Mouse (Mus musculus): ENCODE measurements around the gene Sp6. TPM values are rescaled to one million over a fixed set of nuclear protein-coding genes. Genes with fewer than 3 reads are reported as not detected.

Sp6 gene
- polyA plus RNA-seq, 2 experiments = 0.02 TPM; not detected in 1

- WGBS (ENCODE audit: insufficient replicate concordance) = 13% methylated on average over 13 of the region's 13 CpGs
These were observed 37.9 kb downstream of the Sp6 start for GRCm38 (mm10) chr11:97050944-97051586.

DNA sequence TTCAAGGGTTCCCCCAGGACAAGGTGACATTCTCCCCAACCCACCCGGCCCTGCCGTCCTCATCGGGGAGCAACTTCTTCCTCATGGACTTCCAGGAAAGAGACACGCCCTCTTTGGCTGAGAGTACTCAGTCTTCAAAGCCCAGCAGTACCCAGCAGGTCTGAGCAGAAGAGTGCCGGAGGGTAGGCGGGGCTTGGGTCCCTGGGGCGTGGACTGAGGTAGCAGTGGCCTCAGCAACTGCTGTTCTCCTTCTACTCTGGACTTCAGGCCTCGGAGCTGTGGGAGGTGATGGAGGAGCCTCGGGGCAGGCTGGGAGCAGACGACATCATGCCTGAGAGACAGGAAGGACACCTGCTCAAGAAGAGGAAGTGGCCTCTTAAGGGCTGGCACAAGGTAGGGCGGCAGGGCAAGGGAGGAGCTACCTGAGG lies 39.0 kb downstream of the Sp6 start:
- WGBS (ENCODE audit: insufficient replicate concordance) = 8% methylated on average over 11 of the region's 11 CpGs
- Histone ChIP-seq H3K9ac (replicated peaks) (peak overlapping the region; percentile 65; the same call in 1 of the 2 replicates), H3K27ac (no peak overlapping the region), H3K4me1 (replicated peaks; ENCODE audit: control insufficient read depth in 2 of 2, insufficient read depth in 2 of 2, low read length in 1 of 2) (peaks cover 8 to 15% of the 10 kb centered on the region in 2 experiments), H3K9me3 (ENCODE audit: control insufficient read depth, low read length) (no peaks in the 10 kb centered on the region), H3K4me3 (ENCODE audit: insufficient read depth in 1 of 2, low read depth in 2 of 2, low read length in 2 of 2) (peak overlapping the region; percentile 54 to 64), H3K27me3 (ENCODE audit: control insufficient read depth, insufficient read depth, low read length) (no peaks in the 10 kb centered on the region), H3K4me2 (ENCODE audit: low read depth) (peak overlapping the region; percentile 68), H3K36me3 (replicated peaks; ENCODE audit: control insufficient read depth, insufficient read depth, low read depth) (no peaks in the 10 kb centered on the region; the same call in 1 of the 2 replicates)
- DNase-seq (ENCODE audit: low read depth in 3 of 3, low spot score in 3 of 3) (peak in 1 of 3 experiments; percentile 64), ATAC-seq (ENCODE audit: insufficient read depth) (peak; percentile 71; the same call in 1 of the 2 replicates)
- TF ChIP-seq CTCF (IDR thresholded peaks at IDR 0.05; ENCODE audit: low read depth) (no peak), EP300 (IDR thresholded peaks at IDR 0.05; ENCODE audit: low read depth) (no peak)

More at GRCm38 (mm10) chr11:97050944-97051586, 37.9 kb downstream of the Sp6 start:
- Histone ChIP-seq H3K9me3 (ENCODE audit: control insufficient read depth, low read length) (no peaks in the 10 kb centered on the region), H3K27ac (no peak overlapping the region; the same call in 1 of the 2 replicates), H3K27me3 (ENCODE audit: control insufficient read depth, insufficient read depth, low read length) (no peaks in the 10 kb centered on the region), H3K36me3 (replicated peaks; ENCODE audit: control insufficient read depth, insufficient read depth, low read depth) (no peaks in the 10 kb centered on the region; the same call in 1 of the 2 replicates), H3K4me1 (replicated peaks; ENCODE audit: control insufficient read depth in 2 of 2, insufficient read depth in 2 of 2, low read length in 1 of 2) (peaks cover 8 to 15% of the 10 kb centered on the region in 2 experiments), H3K4me3 (ENCODE audit: insufficient read depth in 1 of 2, low read depth in 2 of 2, low read length in 2 of 2) (peak overlapping the region; percentile 54 to 64), H3K9ac (replicated peaks) (peak overlapping the region; percentile 65), H3K4me2 (ENCODE audit: low read depth) (peak overlapping the region; percentile 68)
- DNase-seq (ENCODE audit: low read depth in 3 of 3, low spot score in 3 of 3) = no peak
- TF ChIP-seq EP300 (IDR thresholded peaks at IDR 0.05; ENCODE audit: low read depth) (no peak), CTCF (IDR thresholded peaks at IDR 0.05; ENCODE audit: low read depth) (no peak)
- peak; percentile 11; the same call in 1 of the 2 replicates for ATAC-seq (ENCODE audit: insufficient read depth)

DNA sequence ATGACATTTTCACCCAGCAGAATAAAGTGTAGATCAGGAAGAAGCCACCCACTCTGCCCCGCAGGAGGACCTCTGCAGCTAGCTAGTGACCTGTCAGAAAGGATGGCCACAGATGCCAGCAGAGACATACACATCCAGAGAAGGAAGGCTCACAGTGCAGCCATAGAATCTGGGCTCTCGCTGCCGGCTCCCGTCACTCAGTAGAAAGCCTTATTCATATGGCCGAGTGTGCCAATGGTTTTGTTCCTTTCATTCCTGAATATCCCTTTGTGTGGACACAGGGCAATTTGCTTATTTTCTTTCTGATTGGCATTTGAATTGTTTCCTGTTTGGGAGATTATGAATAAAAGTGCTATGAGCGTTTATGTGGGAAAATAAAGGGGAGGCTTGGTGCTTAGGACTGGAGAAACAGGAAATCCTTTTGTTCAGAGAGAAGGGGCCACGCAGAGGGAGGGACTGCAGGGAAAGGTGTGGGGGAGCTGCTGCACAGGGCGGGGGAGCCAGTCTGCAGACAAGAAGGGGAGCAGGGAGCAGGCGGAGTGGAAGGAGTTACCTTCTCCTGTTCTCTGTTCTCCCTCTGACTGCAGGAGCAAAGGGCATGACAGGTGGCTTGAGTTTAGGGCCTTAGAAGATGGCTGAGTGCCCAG lies 50.2 kb downstream of the Sp6 start:
- H3K36me3 ChIP-seq (replicated peaks; ENCODE audit: control insufficient read depth, insufficient read depth, low read depth) = no peaks in the 10 kb centered on the region
- H3K9me3 ChIP-seq (ENCODE audit: control insufficient read depth, low read length) = no peaks in the 10 kb centered on the region
- TF ChIP-seq CTCF (IDR thresholded peaks at IDR 0.05; ENCODE audit: low read depth) = no peak
- TF ChIP-seq EP300 (IDR thresholded peaks at IDR 0.05; ENCODE audit: low read depth) = no peak
- no peak overlapping the region for H3K4me2 ChIP-seq (ENCODE audit: low read depth)
- DNase-seq (ENCODE audit: low read depth in 3 of 3, low spot score in 3 of 3) = no peak
- no peaks in the 10 kb centered on the region for H3K4me1 ChIP-seq (replicated peaks; ENCODE audit: control insufficient read depth in 2 of 2, insufficient read depth in 2 of 2, low read length in 1 of 2)
- H3K9ac ChIP-seq (replicated peaks) = no peak overlapping the region
- no peak for ATAC-seq (ENCODE audit: insufficient read depth)
- 50% methylated on average over 9 of the region's 9 CpGs for whole genome bisulfite sequencing (ENCODE audit: insufficient replicate concordance)
- H3K27ac ChIP-seq = no peak overlapping the region
- no peaks in the 10 kb centered on the region for H3K27me3 ChIP-seq (ENCODE audit: control insufficient read depth, insufficient read depth, low read length)
- no peak overlapping the region for H3K4me3 ChIP-seq (ENCODE audit: insufficient read depth in 1 of 2, low read depth in 2 of 2, low read length in 2 of 2)

GRCm38 (mm10) chr11:97063921-97064295 lies 50.7 kb downstream of the Sp6 start:
- Histone ChIP-seq H3K4me2 (ENCODE audit: low read depth) (no peak overlapping the region), H3K27ac (no peak overlapping the region), H3K27me3 (ENCODE audit: control insufficient read depth, insufficient read depth, low read length) (no peaks in the 10 kb centered on the region), H3K36me3 (replicated peaks; ENCODE audit: control insufficient read depth, insufficient read depth, low read depth) (no peaks in the 10 kb centered on the region), H3K9ac (replicated peaks) (no peak overlapping the region), H3K4me1 (replicated peaks; ENCODE audit: control insufficient read depth in 2 of 2, insufficient read depth in 2 of 2, low read length in 1 of 2) (no peaks in the 10 kb centered on the region), H3K4me3 (ENCODE audit: insufficient read depth in 1 of 2, low read depth in 2 of 2, low read length in 2 of 2) (no peak overlapping the region), H3K9me3 (ENCODE audit: control insufficient read depth, low read length) (no peaks in the 10 kb centered on the region)
- ATAC-seq (ENCODE audit: insufficient read depth) (no peak), DNase-seq (ENCODE audit: low read depth in 3 of 3, low spot score in 3 of 3) (no peak)
- 67% methylated on average over 3 of the region's 3 CpGs for WGBS (ENCODE audit: insufficient replicate concordance)
- TF ChIP-seq EP300 (IDR thresholded peaks at IDR 0.05; ENCODE audit: low read depth) = no peak
- peak; percentile 48 for TF ChIP-seq CTCF (IDR thresholded peaks at IDR 0.05; ENCODE audit: low read depth)
